Mouse (Mus musculus) midbrain, embryonic 15.5 days (tissue): ENCODE measurements around the gene Shh. TPM values are rescaled to one million over a fixed set of nuclear protein-coding genes. Genes with fewer than 3 reads are reported as not detected.

Source experiments
- ATAC-seq: fragments of 200-750 bp; cut with Nextera tagmentation; replicated peaks from 2 replicates; pipeline ENCODE4 v1.8.0; 2017; ENCODE audit warnings: moderate TSS enrichment
- H3K27ac ChIP-seq: fragments of 300-500 bp; sonication (generic); 2 replicates; pipeline ENCODE4 v1.5.1; 2015; ENCODE audit warnings: mild to moderate bottlenecking, inconsistent platforms
- H3K27me3 ChIP-seq: fragments of 300-500 bp; sonication (generic); replicated peaks from 2 replicates; pipeline ENCODE4 v1.6.1; 2015; ENCODE audit warnings: inconsistent platforms
- H3K36me3 ChIP-seq: fragments of 300-500 bp; sonication (generic); replicated peaks from 2 replicates; pipeline ENCODE4 v1.6.1; 2015; ENCODE audit warnings: inconsistent platforms
- H3K4me1 ChIP-seq: fragments of 300-500 bp; sonication (generic); 2 replicates; pipeline ENCODE4 v1.6.1; 2015; ENCODE audit warnings: inconsistent platforms
- H3K4me2 ChIP-seq: fragments of 300-500 bp; sonication (generic); 2 replicates; pipeline ENCODE4 v1.6.1; 2015; ENCODE audit warnings: inconsistent platforms, mild to moderate bottlenecking, moderate library complexity
- H3K4me3 ChIP-seq: fragments of 300-500 bp; sonication (generic); 2 replicates; pipeline ENCODE4 v1.5.1; 2015; ENCODE audit warnings: mild to moderate bottlenecking, inconsistent platforms
- H3K9ac ChIP-seq: fragments of 300-500 bp; sonication (generic); 2 replicates; pipeline ENCODE4 v1.6.1; 2015; ENCODE audit warnings: mild to moderate bottlenecking, inconsistent platforms
- H3K9me3 ChIP-seq: fragments of 300-500 bp; sonication (generic); 2 replicates; pipeline ENCODE4 v1.6.1; 2016; ENCODE audit warnings: inconsistent platforms
- WGBS: fragments of 180-500 bp; shearing (Covaris S2); methylation state at CpG from one replicate; pipeline ENCODE4 v1.1.7; 2015; ENCODE audit warnings: mixed read lengths; 5-methylcytosine and 5-hydroxymethylcytosine counted together
- polyA plus RNA-seq: library from polyadenylated mRNA; unstranded; fragments of >200 nt; fragmentation: Nextera tagmentation; extraction: Ambion mirVana; gene quantifications from 2 replicates; pipeline ENCODE4 v1.2.1, GENCODE M21; 2015

Gene Shh
- polyA plus RNA-seq, 1 experiment from 2014 or later = 1.4 TPM

- no peak; the same call in 1 of the 2 replicates for ATAC-seq
- no peaks in the 10 kb centered on the region for H3K9me3 ChIP-seq
- peak overlapping the region; percentile 58 for H3K9ac ChIP-seq
- H3K4me3 ChIP-seq = peak overlapping the region; percentile 64
- no peaks in the 10 kb centered on the region for H3K36me3 ChIP-seq
- peak overlapping the region; percentile 92 for H3K4me2 ChIP-seq
- H3K4me1 ChIP-seq = peaks cover 47% of the 10 kb centered on the region
- H3K27ac ChIP-seq = 0 out of 2 replicates have a peak overlapping the region, but pooled peaks have one; percentile 69
- H3K27me3 ChIP-seq = peaks cover 79% of the 10 kb centered on the region
- WGBS = under 1% methylated on average over 18 of the region's 18 CpGs
Measured at GRCm38 (mm10) chr5:28465526-28465925, 1.5 kb downstream of the Shh start.

GRCm38 (mm10) chr5:28465099-28465406 lies 2.0 kb downstream of the Shh start:
- Histone ChIP-seq H3K9ac (peak overlapping the region; percentile 58), H3K4me3 (peak overlapping the region; percentile 64), H3K27ac (peak overlapping the region; percentile 69), H3K4me2 (peak overlapping the region; percentile 92), H3K36me3 (no peaks in the 10 kb centered on the region), H3K27me3 (peaks cover 84% of the 10 kb centered on the region), H3K9me3 (no peaks in the 10 kb centered on the region), H3K4me1 (peaks cover 51% of the 10 kb centered on the region)
- 0% methylated on average over 27 of the region's 29 CpGs for WGBS
- ATAC-seq = peak; percentile 78

GRCm38 (mm10) chr5:28464361-28465098 lies 2.5 kb downstream of the Shh start:
- peak; percentile 43 for ATAC-seq
- peak overlapping the region; percentile 69 for H3K27ac ChIP-seq
- peak overlapping the region; percentile 58 for H3K9ac ChIP-seq
- H3K4me2 ChIP-seq = peak overlapping the region; percentile 92
- H3K36me3 ChIP-seq = no peaks in the 10 kb centered on the region
- no peaks in the 10 kb centered on the region for H3K9me3 ChIP-seq
- WGBS = under 1% methylated on average over 70 of the region's 76 CpGs
- peaks cover 57% of the 10 kb centered on the region for H3K4me1 ChIP-seq
- peaks cover 89% of the 10 kb centered on the region for H3K27me3 ChIP-seq
- H3K4me3 ChIP-seq = peak overlapping the region; percentile 64

GRCm38 (mm10) chr5:28463656-28464055 lies 3.4 kb downstream of the Shh start:
- H3K27ac ChIP-seq = no peak overlapping the region
- H3K4me1 ChIP-seq = peaks cover 65% of the 10 kb centered on the region
- H3K27me3 ChIP-seq = peaks cover 91% of the 10 kb centered on the region
- no peaks in the 10 kb centered on the region for H3K9me3 ChIP-seq
- H3K4me2 ChIP-seq = peak overlapping the region; percentile 92
- ATAC-seq = no peak
- no peaks in the 10 kb centered on the region for H3K36me3 ChIP-seq
- H3K4me3 ChIP-seq = peak overlapping the region; percentile 64
- H3K9ac ChIP-seq = no peak overlapping the region
- WGBS = 2% methylated on average over 10 of the region's 10 CpGs

GRCm38 (mm10) chr5:28462741-28463590 lies 4.1 kb downstream of the Shh start:
- WGBS = 2% methylated on average over 33 of the region's 33 CpGs
- H3K27me3 ChIP-seq = peaks cover 91% of the 10 kb centered on the region
- H3K9me3 ChIP-seq = no peaks in the 10 kb centered on the region
- H3K27ac ChIP-seq = no peak overlapping the region
- peak overlapping the region; percentile 4; the same call in 1 of the 2 replicates for H3K9ac ChIP-seq
- H3K4me3 ChIP-seq = peak overlapping the region; percentile 64
- H3K4me1 ChIP-seq = peaks cover 72% of the 10 kb centered on the region
- H3K4me2 ChIP-seq = peak overlapping the region; percentile 92
- H3K36me3 ChIP-seq = no peaks in the 10 kb centered on the region
- no peak for ATAC-seq

GRCm38 (mm10) chr5:28461376-28461775 lies 5.7 kb downstream of the Shh start:
- H3K27ac ChIP-seq = no peak overlapping the region
- no peak for ATAC-seq
- peaks cover 68% of the 10 kb centered on the region for H3K4me1 ChIP-seq
- H3K36me3 ChIP-seq = no peaks in the 10 kb centered on the region
- WGBS = 12% methylated on average over 11 of the region's 11 CpGs
- H3K9me3 ChIP-seq = no peaks in the 10 kb centered on the region
- H3K4me3 ChIP-seq = no peak overlapping the region
- H3K9ac ChIP-seq = no peak overlapping the region
- H3K27me3 ChIP-seq = peaks cover 96% of the 10 kb centered on the region
- H3K4me2 ChIP-seq = no peak overlapping the region

GRCm38 (mm10) chr5:28460556-28461350 lies 6.3 kb downstream of the Shh start:
- Histone ChIP-seq H3K9me3 (no peaks in the 10 kb centered on the region), H3K4me3 (no peak overlapping the region), H3K4me1 (peaks cover 62% of the 10 kb centered on the region), H3K4me2 (0 out of 2 replicates have a peak overlapping the region, but pooled peaks have one; percentile 5), H3K9ac (no peak overlapping the region), H3K27ac (no peak overlapping the region), H3K27me3 (peaks cover 96% of the 10 kb centered on the region), H3K36me3 (no peaks in the 10 kb centered on the region)
- ATAC-seq = no peak
- 4% methylated on average over 17 of the region's 17 CpGs for WGBS

GRCm38 (mm10) chr5:28459456-28460225 lies 7.4 kb downstream of the Shh start:
- Histone ChIP-seq H3K27me3 (peaks cover 86% of the 10 kb centered on the region), H3K9me3 (no peaks in the 10 kb centered on the region), H3K9ac (no peak overlapping the region), H3K27ac (no peak overlapping the region), H3K4me3 (no peak overlapping the region), H3K36me3 (no peaks in the 10 kb centered on the region), H3K4me1 (peaks cover 58% of the 10 kb centered on the region), H3K4me2 (peak overlapping the region; percentile 92)
- peak; percentile 28 for ATAC-seq
- WGBS = 2% methylated on average over 41 of the region's 41 CpGs

GRCm38 (mm10) chr5:28458821-28459240 lies 8.2 kb downstream of the Shh start:
- under 1% methylated on average over 27 of the region's 27 CpGs for WGBS

GRCm38 (mm10) chr5:28457921-28458641 lies 9.0 kb downstream of the Shh start:
- Histone ChIP-seq H3K27me3 (peaks cover 70% of the 10 kb centered on the region), H3K27ac (no peak overlapping the region), H3K9ac (no peak overlapping the region), H3K4me2 (peak overlapping the region; percentile 92), H3K9me3 (no peaks in the 10 kb centered on the region), H3K4me1 (peaks cover 43% of the 10 kb centered on the region), H3K36me3 (no peaks in the 10 kb centered on the region), H3K4me3 (peak overlapping the region; percentile 45)
- WGBS = 1% methylated on average over 95 of the region's 95 CpGs
- peak; percentile 51 for ATAC-seq

More at GRCm38 (mm10) chr5:28458821-28459240, 8.2 kb downstream of the Shh start:
- H3K9me3 ChIP-seq = no peaks in the 10 kb centered on the region
- peak overlapping the region; percentile 45 for H3K4me3 ChIP-seq
- no peak overlapping the region for H3K9ac ChIP-seq
- ATAC-seq = peak; percentile 41; the same call in 1 of the 2 replicates
- H3K4me2 ChIP-seq = peak overlapping the region; percentile 92
- H3K27ac ChIP-seq = no peak overlapping the region
- no peaks in the 10 kb centered on the region for H3K36me3 ChIP-seq
- H3K27me3 ChIP-seq = peaks cover 78% of the 10 kb centered on the region
- H3K4me1 ChIP-seq = peaks cover 50% of the 10 kb centered on the region

GRCm38 (mm10) chr5:28456366-28456765 lies 10.7 kb downstream of the Shh start:
- peaks cover 53% of the 10 kb centered on the region for H3K27me3 ChIP-seq
- no peak overlapping the region for H3K4me3 ChIP-seq
- WGBS = 69% methylated on average over 1 of the region's 1 CpGs
- no peak overlapping the region for H3K4me2 ChIP-seq
- no peak for ATAC-seq
- H3K36me3 ChIP-seq = no peaks in the 10 kb centered on the region
- no peaks in the 10 kb centered on the region for H3K9me3 ChIP-seq
- no peak overlapping the region for H3K9ac ChIP-seq
- H3K4me1 ChIP-seq = peaks cover 33% of the 10 kb centered on the region
- H3K27ac ChIP-seq = no peak overlapping the region
